Mouse (Mus musculus): ENCODE results near the gene Abcb9. TPM values are rescaled to one million over a fixed set of nuclear protein-coding genes. Genes with fewer than 3 reads are reported as not detected.

Gene Abcb9
- total RNA-seq, 2 experiments from 2014 or later: 54.8 to 62.4 TPM

GRCm38 (mm10) chr5:124095077-124095581 lies 469 bp downstream of the Abcb9 start:
- DNase-seq (ENCODE audit: low spot score in 2 of 2): peak in 1 of 2 experiments; percentile 31
- intact Hi-C loops (cut with DNase I): no loop called here

- intact Hi-C loops (cut with DNase I): no loop called here
- DNase-seq (ENCODE audit: low spot score in 2 of 2): no peak
Measured at GRCm38 (mm10) chr5:124093852-124094604, 1.6 kb downstream of the Abcb9 start.

GRCm38 (mm10) chr5:124093120-124093794 lies 2.3 kb downstream of the Abcb9 start:
- intact Hi-C loops (cut with DNase I): no loop called here
- DNase-seq (ENCODE audit: low spot score in 2 of 2): peak; percentile 78 to 94

- no peak for DNase-seq (ENCODE audit: low spot score in 2 of 2)
- intact Hi-C loops (cut with DNase I): no loop called here
Measured at GRCm38 (mm10) chr5:124091951-124092406, 3.6 kb downstream of the Abcb9 start.

- intact Hi-C loops (cut with DNase I): loop anchor here (10.0 kb wide), 1 partner anchor 265 kb away; no protein-coding TSS in a partner anchor
- DNase-seq (ENCODE audit: low spot score in 2 of 2): no peak
Measured at GRCm38 (mm10) chr5:124089868-124090267, 5.7 kb downstream of the Abcb9 start.

DNA sequence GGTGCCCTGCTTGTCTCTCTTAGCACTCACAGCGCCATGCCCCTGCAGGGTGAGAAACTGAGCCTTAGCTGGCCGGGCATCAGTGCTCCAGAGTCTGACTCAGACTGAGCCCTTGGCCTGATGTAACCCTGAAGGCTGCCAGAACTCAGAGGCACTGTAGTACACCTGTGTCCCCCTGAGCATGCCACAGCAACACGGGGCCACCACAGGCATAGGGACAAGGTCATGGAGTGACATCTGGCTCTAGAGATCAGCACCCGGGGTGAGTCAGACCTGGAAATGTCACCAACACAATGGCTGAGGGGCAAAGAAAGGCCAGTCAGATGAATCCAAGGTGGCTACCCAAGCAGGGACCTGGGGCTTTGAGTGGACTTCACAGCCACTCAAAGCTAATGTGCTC lies 8.7 kb downstream of the Abcb9 start:
- intact Hi-C loops (cut with DNase I): loop anchor here (10.0 kb wide), 1 partner anchor 262 kb away; no protein-coding TSS in a partner anchor
- DNase-seq (ENCODE audit: low spot score in 2 of 2): no peak

DNA sequence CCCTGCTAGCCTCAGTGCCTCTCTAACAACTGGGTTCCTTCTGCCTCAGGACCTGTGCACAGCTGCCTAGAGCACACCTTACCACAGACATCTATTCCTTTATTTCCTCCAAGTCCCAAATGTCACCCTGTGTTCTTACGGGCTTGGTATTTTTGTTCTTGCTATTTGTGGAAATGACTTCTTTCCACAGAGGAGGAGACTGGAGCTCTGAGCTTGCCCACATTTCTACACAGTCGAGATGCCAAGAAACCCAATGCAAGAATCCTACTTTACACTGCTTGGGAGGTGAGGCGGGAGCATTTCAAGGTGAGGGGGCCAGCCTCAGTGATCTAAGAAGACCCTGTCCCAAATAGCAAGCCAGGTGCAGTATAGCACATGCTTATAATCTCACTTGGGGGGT lies 10.1 kb downstream of the Abcb9 start:
- intact Hi-C loops (cut with DNase I): loop anchor here (1.0 to 10.0 kb wide), 3 partner anchors 85 to 261 kb away; no protein-coding TSS in a partner anchor
- DNase-seq (ENCODE audit: low spot score in 2 of 2): peak in 1 of 2 experiments; percentile 77

GRCm38 (mm10) chr5:124084588-124085173 lies 10.9 kb downstream of the Abcb9 start:
- intact Hi-C loops (cut with DNase I): loop anchor here (1.0 to 10.0 kb wide), 3 partner anchors 84 to 260 kb away; no protein-coding TSS in a partner anchor
- peak; percentile 82 to 87 for DNase-seq (ENCODE audit: low spot score in 2 of 2)

- intact Hi-C loops (cut with DNase I): loop anchor here (2.0 to 10.0 kb wide), 2 partner anchors 137 to 259 kb away; no protein-coding TSS in a partner anchor
- no peak for DNase-seq (ENCODE audit: low spot score in 2 of 2)
Measured at GRCm38 (mm10) chr5:124083850-124084587, 11.6 kb downstream of the Abcb9 start.

GRCm38 (mm10) chr5:124082941-124083688 lies 12.5 kb downstream of the Abcb9 start:
- intact Hi-C loops (cut with DNase I): loop anchor here (10.0 kb wide), 1 partner anchor 258 kb away; no protein-coding TSS in a partner anchor
- DNase-seq (ENCODE audit: low spot score in 2 of 2): no peak

DNA sequence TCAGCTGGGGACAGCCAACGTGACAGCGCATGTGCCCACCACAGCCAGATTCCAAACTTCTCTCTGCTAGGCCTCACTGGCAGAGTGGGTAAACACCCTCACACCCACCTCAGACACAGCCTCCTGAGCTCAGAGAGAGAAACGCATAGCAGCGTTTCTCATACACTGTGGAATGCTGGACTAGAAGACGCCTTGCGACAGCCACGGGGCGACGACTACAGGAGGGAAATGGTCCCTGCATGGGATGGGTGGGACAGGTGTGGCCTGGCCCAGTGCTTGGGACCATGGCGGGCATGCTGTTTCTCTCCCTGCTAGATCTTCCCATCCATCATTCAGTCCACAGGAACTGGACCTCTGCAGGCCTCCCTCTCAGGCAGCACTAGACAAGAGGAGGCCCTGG lies 13.2 kb downstream of the Abcb9 start:
- DNase-seq (ENCODE audit: low spot score in 2 of 2): no peak
- intact Hi-C loops (cut with DNase I): loop anchor here (10.0 kb wide), 1 partner anchor 258 kb away; no protein-coding TSS in a partner anchor

DNA sequence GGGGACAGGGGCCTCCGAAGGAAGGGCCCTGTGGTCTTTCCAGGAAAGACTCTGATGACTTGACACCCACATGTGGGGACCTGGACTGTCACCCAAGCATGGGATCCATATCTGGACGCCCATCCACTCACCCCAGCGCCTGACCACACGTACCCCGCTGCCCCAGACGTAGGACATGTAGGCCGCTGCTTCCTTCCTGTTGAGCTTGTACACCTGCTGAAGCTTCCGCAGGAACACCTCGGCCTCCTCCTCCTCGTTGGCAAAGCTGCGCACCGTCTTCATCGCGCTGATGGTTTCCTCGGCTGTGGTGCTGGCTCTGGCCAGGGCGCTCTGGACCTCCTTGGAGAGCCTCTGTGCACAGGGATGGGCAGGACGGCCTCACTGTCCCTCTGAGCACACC lies 15.7 kb downstream of the Abcb9 start:
- intact Hi-C loops (cut with DNase I): loop anchor here (10.0 kb wide), 1 partner anchor 255 kb away; no protein-coding TSS in a partner anchor

DNA sequence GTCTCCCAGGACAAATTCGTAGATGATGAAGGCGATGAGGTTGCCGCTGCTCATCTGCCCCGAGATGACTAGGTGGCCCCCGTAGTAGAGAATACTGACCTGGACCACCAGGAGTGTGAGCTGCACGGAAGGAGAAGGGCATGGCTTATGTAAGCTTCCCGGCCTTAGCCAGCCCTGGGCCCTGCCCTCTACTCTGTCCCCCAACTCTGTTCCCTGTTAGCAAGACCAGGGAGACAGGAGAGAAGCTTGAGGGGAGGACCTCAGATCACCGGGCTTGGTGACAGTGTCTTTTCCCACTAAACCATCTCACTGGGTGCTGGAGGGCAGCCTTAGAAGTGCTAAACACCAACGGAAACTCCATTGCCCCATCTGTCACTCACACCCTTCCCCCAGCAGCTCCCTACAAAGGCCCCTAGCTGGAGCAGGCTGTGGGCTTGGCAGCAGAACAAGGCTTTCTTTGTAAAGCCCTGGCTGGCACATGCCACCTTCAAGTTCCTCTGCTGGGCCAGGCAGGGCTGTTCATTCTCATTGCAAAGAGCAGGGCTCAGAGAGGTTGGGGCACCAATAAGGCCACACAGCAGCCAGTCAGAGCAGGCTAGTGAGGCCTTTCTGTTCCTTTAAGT lies 16.7 kb downstream of the Abcb9 start:
- intact Hi-C loops (cut with DNase I): no loop called here

More for the DNA sequence above, 15.7 kb downstream of the Abcb9 start:
- no peak for DNase-seq (ENCODE audit: low spot score in 2 of 2)

DNA sequence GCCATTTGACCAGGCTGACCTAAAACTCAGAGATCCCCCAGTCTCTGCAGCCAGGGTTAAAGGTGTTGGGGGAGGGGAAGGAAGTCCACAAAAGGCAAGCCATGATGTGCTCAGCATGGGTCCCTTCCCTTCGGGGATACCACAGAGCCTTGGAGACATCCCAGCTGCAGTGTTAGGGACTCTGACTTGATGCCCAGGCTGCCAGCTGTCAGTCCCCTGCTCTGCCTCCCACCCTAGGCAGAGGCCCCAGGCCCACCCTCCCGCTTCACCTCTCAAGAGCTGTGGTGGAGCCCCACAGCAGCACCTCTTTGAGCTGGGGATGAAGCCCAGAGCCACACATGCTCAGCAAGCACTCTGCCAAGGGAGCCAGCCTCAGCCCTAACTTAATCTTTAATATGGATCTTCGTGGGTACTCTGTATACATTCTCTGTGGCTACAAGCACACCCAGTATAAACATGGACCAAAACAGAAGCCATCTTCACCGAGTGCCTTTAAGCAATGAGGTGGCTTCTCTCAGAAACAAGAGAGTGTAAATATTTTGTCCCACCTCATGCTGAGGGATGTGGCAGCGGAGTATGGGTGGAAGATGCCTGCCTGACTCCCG lies 17.6 kb downstream of the Abcb9 start:
- intact Hi-C loops (cut with DNase I): no loop called here
- no peak for DNase-seq (ENCODE audit: low spot score in 2 of 2)

More for the DNA sequence above, 16.7 kb downstream of the Abcb9 start:
- DNase-seq (ENCODE audit: low spot score in 2 of 2): peak; percentile 65 to 87

GRCm38 (mm10) chr5:124077241-124077640 lies 18.4 kb downstream of the Abcb9 start:
- no peak for DNase-seq (ENCODE audit: low spot score in 2 of 2)
- intact Hi-C loops (cut with DNase I): no loop called here

- intact Hi-C loops (cut with DNase I): no loop called here
- DNase-seq (ENCODE audit: low spot score in 2 of 2): no peak
Measured at GRCm38 (mm10) chr5:124076559-124076958, 19.0 kb downstream of the Abcb9 start.

GRCm38 (mm10) chr5:124075716-124076115 lies 19.9 kb downstream of the Abcb9 start:
- intact Hi-C loops (cut with DNase I): no loop called here
- DNase-seq (ENCODE audit: low spot score in 2 of 2): no peak
